Mouse (Mus musculus) G1E-ER4 (cell line): Measurements from ENCODE around the gene Gabrd. TPM values are rescaled to one million over a fixed set of nuclear protein-coding genes. Genes with fewer than 3 reads are reported as not detected.

Experiments
- GATA1 ChIP-seq: IDR thresholded peaks from one replicate; pipeline ENCODE4 v1.8.0; 2012; ENCODE audit warnings: low read length, inconsistent platforms
- polyA plus RNA-seq: library from polyadenylated mRNA; stranded (reverse); fragments of >175 nt; gene quantifications from 2 replicates; pipeline ENCODE4 v1.2.3, GENCODE M21; 2012

Gene Gabrd
- polyA plus RNA-seq, 1 experiment = not detected

DNA sequence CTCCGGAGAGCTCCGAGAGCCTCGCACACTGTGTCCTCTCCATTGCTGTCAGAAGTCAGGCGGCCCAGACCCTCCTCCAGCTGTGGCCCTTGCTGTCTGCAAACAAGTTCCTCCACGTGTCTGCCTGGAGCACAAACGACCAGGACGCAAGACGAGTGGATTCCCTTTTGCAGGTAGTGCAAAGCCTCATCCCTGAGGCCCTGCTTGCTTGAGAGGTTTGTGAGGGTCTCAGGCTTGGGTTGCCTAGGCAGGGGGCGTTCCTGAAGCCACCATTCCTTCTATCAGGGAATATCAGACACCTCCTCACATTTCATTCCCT, 269 bp upstream of the Gabrd start:
- no peak for TF ChIP-seq GATA1

GRCm38 (mm10) chr4:155396751-155397150, 1.2 kb downstream of the Gabrd start:
- TF ChIP-seq GATA1 = no peak

GRCm38 (mm10) chr4:155395471-155395870, 2.4 kb downstream of the Gabrd start:
- no peak for TF ChIP-seq GATA1

DNA sequence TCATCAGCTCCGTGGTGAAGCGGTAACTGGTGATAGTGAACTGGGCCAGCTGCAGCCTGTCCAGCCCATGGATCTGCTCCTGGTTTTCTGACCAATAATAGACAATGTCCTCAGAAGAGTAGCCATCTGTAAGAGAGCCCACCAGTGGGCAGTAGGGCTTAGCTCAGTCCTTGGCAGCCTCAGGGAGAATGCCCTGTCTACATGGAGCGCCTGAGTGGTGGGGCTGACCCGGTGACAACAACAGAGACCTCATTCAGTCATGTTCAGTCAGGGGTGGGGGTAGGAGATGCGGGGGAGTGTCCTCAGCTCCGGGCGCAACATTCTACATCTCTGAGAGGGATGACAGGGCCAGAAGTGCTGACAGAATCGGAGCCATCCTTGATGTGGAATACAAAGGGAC, 10.7 kb downstream of the Gabrd start:
- TF ChIP-seq GATA1 = no peak

- TF ChIP-seq GATA1 = no peak
These were observed 14.6 kb downstream of the Gabrd start for GRCm38 (mm10) chr4:155383326-155383725.

GRCm38 (mm10) chr4:155382752-155383151, 15.2 kb downstream of the Gabrd start:
- no peak for TF ChIP-seq GATA1

- TF ChIP-seq GATA1 = no peak
These were observed 15.9 kb downstream of the Gabrd start for GRCm38 (mm10) chr4:155381974-155382373.

GRCm38 (mm10) chr4:155371797-155372735, 25.8 kb downstream of the Gabrd start:
- no peak for TF ChIP-seq GATA1

- TF ChIP-seq GATA1 = no peak
These were observed 26.9 kb downstream of the Gabrd start for GRCm38 (mm10) chr4:155370737-155371715.

DNA sequence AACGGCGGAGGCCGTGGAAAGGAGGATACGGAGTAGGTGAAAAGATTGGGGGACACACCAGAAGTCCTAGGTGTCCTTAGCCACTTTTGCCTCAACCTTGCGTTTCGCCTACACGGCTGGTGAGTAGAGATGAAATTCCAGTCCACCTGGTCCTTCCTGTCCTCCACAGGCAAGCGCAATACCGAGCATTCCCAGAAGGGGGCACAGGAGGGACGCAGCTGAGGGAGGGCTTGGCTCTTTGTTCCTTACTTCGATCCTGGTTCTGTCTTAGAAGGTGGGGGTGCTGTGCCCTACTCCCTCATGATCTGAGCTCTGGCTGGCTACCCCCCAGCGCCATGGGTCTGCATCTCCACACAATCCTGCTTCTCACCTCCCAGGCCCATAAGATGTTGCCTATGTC, 29.2 kb downstream of the Gabrd start:
- no peak for TF ChIP-seq GATA1

DNA sequence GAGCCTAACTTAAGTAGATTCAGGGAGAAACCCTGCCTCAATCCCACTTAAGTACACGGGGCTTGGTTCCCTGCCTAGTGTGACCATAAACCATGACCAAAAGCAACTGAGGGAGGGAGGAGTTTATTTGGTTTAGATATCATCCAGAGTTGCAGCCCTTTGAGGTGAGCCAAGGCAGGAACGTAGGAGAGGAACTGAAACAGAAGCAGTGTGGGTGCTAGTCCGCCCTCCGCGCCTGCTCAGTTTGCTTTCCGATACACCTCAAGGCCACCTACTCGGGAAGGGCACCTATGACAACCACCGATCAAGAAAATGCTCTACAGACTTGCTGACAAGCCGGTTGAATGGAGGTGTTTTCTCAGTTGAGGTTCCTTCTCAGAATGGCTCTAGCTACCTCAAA, 30.2 kb downstream of the Gabrd start:
- TF ChIP-seq GATA1 = no peak

- no peak for TF ChIP-seq GATA1
These were observed 31.1 kb downstream of the Gabrd start for GRCm38 (mm10) chr4:155366784-155367183.

DNA sequence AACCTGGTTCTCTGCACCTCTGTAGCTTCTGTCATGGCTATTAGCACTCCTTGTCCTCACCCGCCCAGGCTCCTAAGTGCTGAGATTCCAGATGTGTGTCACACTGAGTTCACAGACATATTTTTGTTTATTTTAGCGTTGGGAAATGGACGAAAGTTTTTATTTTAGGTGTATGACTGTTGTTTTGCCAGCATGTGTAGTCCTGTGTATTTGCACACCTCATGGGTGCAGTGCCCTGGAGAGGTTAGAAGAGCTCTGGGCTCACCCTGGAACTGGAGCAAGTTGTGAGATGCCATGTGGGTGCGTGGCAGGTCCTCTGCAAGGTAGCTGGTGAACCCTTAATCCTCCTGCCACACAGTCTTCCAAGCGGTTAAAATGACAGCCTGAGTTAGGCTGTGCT, 35.5 kb downstream of the Gabrd start:
- no peak for TF ChIP-seq GATA1

DNA sequence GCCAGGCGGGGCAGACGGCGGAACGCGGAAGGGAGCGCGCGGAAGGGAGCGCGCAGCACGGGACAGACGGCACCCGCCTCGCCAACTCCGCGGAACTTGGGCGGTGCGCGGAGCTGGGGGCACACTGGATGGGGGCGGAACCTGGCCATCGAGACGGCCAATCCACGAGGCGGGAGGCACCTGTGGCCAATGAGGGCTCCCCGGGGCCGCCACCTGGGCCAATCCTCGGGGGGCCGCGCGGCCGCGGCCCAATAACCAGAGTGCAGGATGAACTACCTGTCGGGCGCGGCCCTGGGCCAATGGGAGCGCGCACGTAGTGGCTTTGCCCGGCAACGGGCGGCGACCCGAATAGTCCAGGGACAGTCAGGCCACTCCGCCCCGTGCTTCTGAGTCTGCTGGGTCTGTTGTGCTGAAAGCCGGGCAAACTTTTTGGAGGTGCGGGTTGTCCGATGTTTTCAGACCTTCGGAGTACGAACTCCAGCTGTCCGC, 36.6 kb downstream of the Gabrd start, which contains the start of gene Prkcz:
Gene Prkcz (minus strand): TSS at position 59 of the 489 bp plus-strand sequence.
- no peak for TF ChIP-seq GATA1

DNA sequence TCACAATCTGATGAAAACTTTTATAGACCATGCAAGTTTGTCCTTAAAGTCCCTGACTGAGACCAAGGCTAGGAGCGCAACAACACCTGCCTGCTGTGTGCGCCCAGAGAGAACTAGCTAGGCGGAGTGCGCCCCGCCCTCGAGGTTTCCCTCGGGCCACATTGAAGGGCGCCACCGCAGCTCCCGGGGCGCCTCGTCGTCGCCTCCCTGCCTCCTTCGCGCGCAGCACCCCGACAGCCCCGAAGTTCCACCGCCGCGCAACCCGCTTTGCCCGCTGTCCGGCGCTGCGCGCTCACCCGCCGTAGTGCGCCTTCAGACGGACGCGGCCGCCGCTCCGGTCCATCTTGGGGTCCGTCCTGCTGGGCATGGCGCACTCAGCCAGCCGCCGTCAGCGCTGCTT, 37.1 kb downstream of the Gabrd start:
- TF ChIP-seq GATA1 = no peak
